Mouse (Mus musculus) midbrain, embryonic 16.5 days (tissue): ENCODE measurements around the gene Gm1123. TPM values are rescaled to one million over a fixed set of nuclear protein-coding genes. Genes with fewer than 3 reads are reported as not detected.

Source experiments
- ATAC-seq: fragments of 200-750 bp; cut with Nextera tagmentation; 2 replicates; pipeline ENCODE4 v1.8.0; 2017; ENCODE audit warnings: moderate TSS enrichment
- H3K27ac ChIP-seq: fragments of 300-500 bp; sonication (generic); 2 replicates; pipeline ENCODE4 v1.5.1; 2014; ENCODE audit warnings: mild to moderate bottlenecking, low read length, mixed read lengths
- H3K27me3 ChIP-seq: fragments of 300-500 bp; sonication (generic); 2 replicates; pipeline ENCODE4 v1.6.1; 2014; ENCODE audit warnings: low read depth, low read length, mixed read lengths; ENCODE audit not compliant: control insufficient read depth, insufficient read depth
- H3K36me3 ChIP-seq: fragments of 300-500 bp; sonication (generic); 2 replicates; pipeline ENCODE4 v1.6.1; 2014; ENCODE audit warnings: mild to moderate bottlenecking, low read length, moderate library complexity, mixed read lengths; ENCODE audit not compliant: control insufficient read depth, insufficient read depth
- H3K4me1 ChIP-seq: fragments of 300-500 bp; sonication (generic); 2 replicates; pipeline ENCODE4 v1.6.1; 2014; ENCODE audit warnings: mild to moderate bottlenecking, low read length, mixed read lengths; ENCODE audit not compliant: control insufficient read depth, insufficient read depth
- H3K4me2 ChIP-seq: fragments of 300-500 bp; sonication (generic); 2 replicates; pipeline ENCODE4 v1.6.1; 2014; ENCODE audit warnings: mild to moderate bottlenecking, low read length, mixed read lengths
- H3K4me3 ChIP-seq: fragments of 300-500 bp; sonication (generic); 2 replicates; pipeline ENCODE4 v1.5.1; 2014; ENCODE audit warnings: low read depth, mild to moderate bottlenecking, low read length, moderate library complexity, mixed read lengths
- H3K9ac ChIP-seq: fragments of 300-500 bp; sonication (generic); 2 replicates; pipeline ENCODE4 v1.6.1; 2014; ENCODE audit warnings: low read depth, low read length, mixed read lengths
- H3K9me3 ChIP-seq: fragments of 300-500 bp; sonication (generic); replicated peaks from 2 replicates; pipeline ENCODE4 v1.6.1; 2014; ENCODE audit warnings: mild to moderate bottlenecking, low read length, mixed read lengths; ENCODE audit not compliant: control insufficient read depth, poor library complexity, severe bottlenecking
- WGBS: fragments of 180-500 bp; shearing (Covaris S2); extraction: QIAGEN DNeasy Blood & Tissue Kit; methylation state at CpG from one replicate; pipeline ENCODE4 v1.1.7; 2014; 5-methylcytosine and 5-hydroxymethylcytosine counted together
- polyA plus RNA-seq: library from polyadenylated mRNA; unstranded; fragments of >200 nt; fragmentation: Nextera tagmentation; extraction: Ambion mirVana; gene quantifications from 2 replicates; pipeline ENCODE4 v1.2.1, GENCODE M21; 2015

The Gm1123 gene
- 0.19 TPM in 1 of 2 replicates, not detected in the other for polyA plus RNA-seq

DNA sequence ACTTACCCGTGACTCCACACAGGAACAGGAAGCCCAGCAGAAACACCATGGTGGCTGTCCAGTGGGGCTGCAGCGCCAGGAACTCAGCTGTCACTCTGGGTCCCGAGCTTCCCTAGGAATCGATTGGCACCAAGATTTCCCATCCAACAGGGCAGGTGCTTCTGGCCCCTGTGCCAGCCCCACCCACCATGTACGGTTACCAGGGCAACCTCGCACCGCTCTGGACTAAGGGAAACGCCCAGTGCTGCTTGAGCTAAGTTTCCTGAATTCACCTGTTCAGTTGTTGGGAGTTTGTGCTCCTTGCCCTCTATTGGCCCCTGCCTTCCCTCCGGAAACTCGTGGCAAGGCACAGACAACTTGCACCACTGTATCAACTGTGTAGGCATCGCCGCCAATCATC, at the start of gene Gm1123:
Gene Gm1123 (minus strand): TSS at position 141 of the 400 bp plus-strand sequence.
- Histone ChIP-seq H3K36me3 (peaks cover 9% of the 10 kb centered on the region), H3K9me3 (no peaks in the 10 kb centered on the region), H3K4me3 (no peak within 1 kb of the TSS), H3K4me2 (no peak within 1 kb of the TSS), H3K27ac (no peak within 1 kb of the TSS), H3K27me3 (no peaks in the 10 kb centered on the region), H3K9ac (no peak within 1 kb of the TSS), H3K4me1 (no peaks in the 10 kb centered on the region)
- ATAC-seq = no peak
- WGBS = 92% methylated on average over 12 of the region's 12 CpGs

DNA sequence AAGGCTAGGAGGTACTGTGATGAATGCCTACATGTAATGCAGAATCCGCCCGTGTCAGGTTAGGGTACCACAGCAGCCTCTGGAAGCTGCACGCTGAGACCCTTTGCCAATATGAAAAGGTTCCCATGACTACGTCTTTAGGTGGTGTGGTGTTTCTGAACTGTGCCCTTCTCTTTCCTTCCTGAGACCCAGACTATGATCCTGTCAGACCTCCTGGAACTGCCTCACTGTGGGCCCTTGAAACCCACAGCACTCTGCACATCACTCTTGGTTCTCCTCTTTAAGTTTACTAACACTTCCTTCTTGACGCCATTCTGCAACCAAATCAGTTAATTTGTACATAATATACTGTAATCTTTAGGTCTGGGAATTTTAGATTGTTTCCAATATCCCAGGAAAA, 46.2 kb upstream of the Gm1123 start:
- H3K36me3 ChIP-seq = no peaks in the 10 kb centered on the region; the same call in 1 of the 2 replicates
- H3K4me2 ChIP-seq = no peak overlapping the region
- H3K4me1 ChIP-seq = no peaks in the 10 kb centered on the region
- no peaks in the 10 kb centered on the region for H3K27me3 ChIP-seq
- ATAC-seq = no peak
- H3K9ac ChIP-seq = no peak overlapping the region
- H3K27ac ChIP-seq = no peak overlapping the region
- no peak overlapping the region for H3K4me3 ChIP-seq
- no peaks in the 10 kb centered on the region for H3K9me3 ChIP-seq
- WGBS = 94% methylated on average over 5 of the region's 5 CpGs

DNA sequence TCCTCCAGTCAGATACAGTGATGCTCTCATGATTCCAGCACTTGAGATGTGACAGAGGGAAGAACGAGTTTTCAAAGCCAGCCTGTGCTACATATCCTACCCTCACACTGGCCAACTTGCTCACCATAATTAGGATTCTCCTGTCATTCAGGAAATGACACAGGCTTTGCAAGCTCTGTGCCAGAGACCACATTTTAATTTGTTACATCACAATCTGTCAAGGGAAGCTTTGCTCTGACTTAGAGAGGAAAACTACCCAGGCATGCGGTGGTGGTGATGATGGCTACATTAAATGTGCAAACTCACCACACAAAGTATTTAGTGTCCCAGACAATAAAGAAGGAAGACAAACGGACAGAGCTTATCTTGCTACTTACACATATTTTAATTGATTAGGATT, 45.8 kb upstream of the Gm1123 start:
- H3K4me3 ChIP-seq = no peak overlapping the region
- H3K4me2 ChIP-seq = no peak overlapping the region
- ATAC-seq = no peak
- 86% methylated on average over 3 of the region's 3 CpGs for WGBS
- H3K9ac ChIP-seq = no peak overlapping the region
- no peaks in the 10 kb centered on the region; the same call in 1 of the 2 replicates for H3K36me3 ChIP-seq
- H3K27me3 ChIP-seq = no peaks in the 10 kb centered on the region
- no peaks in the 10 kb centered on the region for H3K4me1 ChIP-seq
- H3K27ac ChIP-seq = no peak overlapping the region
- no peaks in the 10 kb centered on the region for H3K9me3 ChIP-seq

DNA sequence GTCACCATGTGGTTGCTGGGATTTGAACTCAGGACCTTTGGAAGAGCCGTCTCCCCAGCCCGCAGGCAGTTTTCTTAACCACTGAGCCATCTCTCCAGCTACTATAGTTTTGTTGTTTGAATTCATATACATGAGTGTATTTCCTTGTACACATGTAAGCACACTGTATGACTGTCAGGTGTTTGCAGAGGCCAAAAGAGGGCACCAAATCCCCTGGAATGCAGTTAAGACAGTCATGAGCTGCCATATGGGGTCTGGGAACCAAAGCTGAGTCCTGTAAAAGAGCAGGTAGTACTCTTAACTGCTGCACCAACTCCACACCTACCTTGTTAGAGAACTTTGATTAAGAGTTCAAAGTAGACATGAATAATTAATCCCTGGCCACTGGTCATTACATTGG, 45.1 kb upstream of the Gm1123 start:
- WGBS = 94% methylated on average over 2 of the region's 2 CpGs
- ATAC-seq = no peak
- no peaks in the 10 kb centered on the region for H3K4me1 ChIP-seq
- no peak overlapping the region for H3K4me2 ChIP-seq
- H3K36me3 ChIP-seq = no peaks in the 10 kb centered on the region; the same call in 1 of the 2 replicates
- H3K9ac ChIP-seq = no peak overlapping the region
- H3K4me3 ChIP-seq = no peak overlapping the region
- H3K27ac ChIP-seq = no peak overlapping the region
- H3K27me3 ChIP-seq = no peaks in the 10 kb centered on the region
- no peaks in the 10 kb centered on the region for H3K9me3 ChIP-seq

DNA sequence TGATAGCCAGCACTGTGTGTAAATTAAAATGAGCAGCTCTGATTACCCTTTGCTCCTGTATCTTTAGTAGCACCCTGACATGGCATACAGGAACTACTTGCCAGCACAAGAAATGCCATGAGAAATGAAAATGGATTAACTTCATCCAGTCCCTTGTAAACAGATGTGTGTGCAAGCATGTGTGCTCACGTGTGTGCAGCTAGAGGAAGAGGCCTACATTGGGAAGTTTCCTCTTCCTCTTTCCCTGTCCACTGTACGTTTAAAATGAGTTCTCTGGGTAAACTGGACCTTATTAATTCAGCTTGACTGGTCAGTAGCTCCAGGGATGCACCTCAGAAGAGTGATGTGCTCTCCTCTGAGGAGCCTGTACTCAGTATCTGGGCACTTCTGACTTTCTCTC, 38.9 kb upstream of the Gm1123 start:
- 80% methylated on average over 2 of the region's 2 CpGs for WGBS
- no peak for ATAC-seq
- Histone ChIP-seq H3K9ac (no peak overlapping the region), H3K27me3 (no peaks in the 10 kb centered on the region), H3K4me3 (no peak overlapping the region), H3K27ac (no peak overlapping the region), H3K9me3 (no peaks in the 10 kb centered on the region), H3K4me2 (no peak overlapping the region), H3K4me1 (no peaks in the 10 kb centered on the region), H3K36me3 (peaks cover 2% of the 10 kb centered on the region; the same call in 1 of the 2 replicates)

DNA sequence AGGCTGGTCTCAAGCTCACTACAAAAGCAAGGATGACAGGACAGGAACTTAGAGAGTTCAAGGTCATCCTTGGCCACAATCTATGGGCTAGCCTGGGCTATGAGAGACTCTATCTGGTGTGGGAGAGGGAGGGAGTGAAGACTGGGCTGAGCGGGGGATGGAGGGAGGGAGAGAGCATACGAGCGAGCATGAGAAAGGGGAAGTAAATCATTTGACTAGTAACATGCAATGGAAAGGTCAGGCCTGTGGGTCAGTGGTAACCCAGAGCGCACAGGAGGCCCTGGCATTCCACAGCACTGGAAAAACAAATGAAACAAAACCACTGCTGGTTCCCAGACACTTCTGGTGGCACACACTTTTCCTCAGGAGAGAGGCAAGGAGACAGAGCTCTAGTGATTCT, 37.0 kb upstream of the Gm1123 start:
- 78% methylated on average over 4 of the region's 4 CpGs for WGBS
- no peak overlapping the region for H3K9ac ChIP-seq
- H3K4me1 ChIP-seq = no peaks in the 10 kb centered on the region
- no peak overlapping the region for H3K4me2 ChIP-seq
- no peaks in the 10 kb centered on the region for H3K27me3 ChIP-seq
- no peak overlapping the region for H3K27ac ChIP-seq
- H3K9me3 ChIP-seq = no peaks in the 10 kb centered on the region
- ATAC-seq = no peak
- peaks cover 3% of the 10 kb centered on the region; the same call in 1 of the 2 replicates for H3K36me3 ChIP-seq
- H3K4me3 ChIP-seq = no peak overlapping the region

DNA sequence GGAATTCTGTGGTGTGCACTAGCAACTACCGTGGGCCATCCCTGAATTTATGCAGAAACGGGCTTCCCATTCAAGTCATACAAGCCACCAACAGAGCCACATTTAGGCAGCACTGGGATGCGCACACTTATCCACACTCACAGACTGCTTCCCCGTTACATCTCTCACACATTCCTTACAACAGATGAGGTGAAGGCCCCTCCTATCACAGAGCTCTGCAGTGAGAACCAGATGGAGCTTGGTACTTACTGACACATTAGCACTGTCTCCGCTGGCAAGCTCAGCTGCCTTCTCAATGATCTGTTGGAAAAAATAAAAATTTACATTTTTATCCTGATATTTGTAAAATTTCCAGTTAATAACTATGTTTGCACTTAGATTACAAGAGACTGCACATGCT, 29.8 kb upstream of the Gm1123 start:
- H3K9me3 ChIP-seq = no peaks in the 10 kb centered on the region
- no peaks in the 10 kb centered on the region for H3K27me3 ChIP-seq
- no peak overlapping the region for H3K27ac ChIP-seq
- no peak overlapping the region for H3K4me2 ChIP-seq
- H3K36me3 ChIP-seq = peaks cover 5% of the 10 kb centered on the region; the same call in 1 of the 2 replicates
- H3K9ac ChIP-seq = no peak overlapping the region
- ATAC-seq = no peak
- WGBS = 83% methylated on average over 5 of the region's 5 CpGs
- H3K4me3 ChIP-seq = no peak overlapping the region
- H3K4me1 ChIP-seq = no peaks in the 10 kb centered on the region

DNA sequence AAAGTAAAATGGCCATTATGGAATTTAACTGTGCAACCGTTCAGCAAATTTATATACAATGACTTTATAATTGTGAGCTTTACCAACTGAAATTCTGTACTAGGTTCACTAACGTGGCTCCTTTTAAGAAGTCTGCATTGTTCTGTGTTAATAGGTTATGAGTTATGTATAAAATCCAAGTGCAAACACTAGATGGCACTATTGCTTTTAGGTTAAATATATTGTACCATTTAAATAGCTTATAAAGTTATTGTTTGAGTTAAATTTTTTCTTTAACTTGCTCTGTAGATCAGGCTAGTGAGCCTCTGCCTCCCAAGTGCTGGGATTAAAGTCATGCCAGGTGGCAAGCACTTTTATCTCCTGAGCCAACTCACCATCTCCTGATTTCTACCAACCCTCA, 28.7 kb upstream of the Gm1123 start:
- Histone ChIP-seq H3K4me3 (no peak overlapping the region), H3K36me3 (peaks cover 8% of the 10 kb centered on the region; the same call in 1 of the 2 replicates), H3K27ac (no peak overlapping the region), H3K4me2 (no peak overlapping the region), H3K9ac (no peak overlapping the region), H3K4me1 (no peaks in the 10 kb centered on the region), H3K27me3 (no peaks in the 10 kb centered on the region), H3K9me3 (no peaks in the 10 kb centered on the region)
- ATAC-seq = no peak
- 51% methylated on average over 2 of the region's 2 CpGs for WGBS

DNA sequence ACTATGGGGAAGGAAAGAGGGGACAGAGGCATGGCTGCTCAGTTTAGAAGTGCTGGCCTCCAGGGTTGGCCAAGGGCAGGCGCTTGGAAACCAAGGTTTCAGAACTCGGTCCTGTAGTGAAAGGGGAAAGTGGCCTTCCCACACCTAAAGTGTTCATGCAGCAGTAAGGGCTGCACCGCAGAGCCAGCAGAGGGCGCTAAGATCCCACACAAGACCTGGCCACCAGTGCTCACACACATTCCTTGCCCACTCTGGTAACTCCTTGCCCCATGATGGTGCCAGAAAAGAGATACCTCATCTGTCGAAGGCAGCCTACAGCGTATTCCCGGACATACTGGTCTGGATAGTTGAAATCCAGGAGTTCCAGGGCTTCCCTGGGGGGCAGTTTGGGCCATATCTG, 27.0 kb upstream of the Gm1123 start:
- no peak overlapping the region for H3K9ac ChIP-seq
- H3K27ac ChIP-seq = no peak overlapping the region
- H3K27me3 ChIP-seq = no peaks in the 10 kb centered on the region
- H3K4me2 ChIP-seq = no peak overlapping the region
- no peaks in the 10 kb centered on the region for H3K9me3 ChIP-seq
- WGBS = 44% methylated on average over 7 of the region's 7 CpGs
- H3K36me3 ChIP-seq = peaks cover 7% of the 10 kb centered on the region; the same call in 1 of the 2 replicates
- peak; percentile 79 for ATAC-seq
- H3K4me1 ChIP-seq = no peaks in the 10 kb centered on the region
- no peak overlapping the region for H3K4me3 ChIP-seq
